Mouse (Mus musculus) brain, embryonic 14.5 days (tissue): Measurements from ENCODE around the gene Retsat.

Source experiments
- CTCF ChIP-seq: fragments of 200-500 bp; IDR thresholded peaks from 2 replicates; pipeline ENCODE4 v1.5.1; 2012; ENCODE audit warnings: inconsistent platforms, mild to moderate bottlenecking, moderate library complexity, borderline replicate concordance; ENCODE audit not compliant: insufficient read depth, insufficient read length; ENCODE audit errors: extremely low read depth
- POLR2A ChIP-seq: fragments of 200-500 bp; IDR thresholded peaks from 2 replicates; pipeline ENCODE4 v1.6.1; 2012; ENCODE audit warnings: mild to moderate bottlenecking, inconsistent platforms, borderline replicate concordance; ENCODE audit not compliant: poor library complexity, insufficient read depth, insufficient read length, severe bottlenecking; ENCODE audit errors: extremely low read depth

DNA sequence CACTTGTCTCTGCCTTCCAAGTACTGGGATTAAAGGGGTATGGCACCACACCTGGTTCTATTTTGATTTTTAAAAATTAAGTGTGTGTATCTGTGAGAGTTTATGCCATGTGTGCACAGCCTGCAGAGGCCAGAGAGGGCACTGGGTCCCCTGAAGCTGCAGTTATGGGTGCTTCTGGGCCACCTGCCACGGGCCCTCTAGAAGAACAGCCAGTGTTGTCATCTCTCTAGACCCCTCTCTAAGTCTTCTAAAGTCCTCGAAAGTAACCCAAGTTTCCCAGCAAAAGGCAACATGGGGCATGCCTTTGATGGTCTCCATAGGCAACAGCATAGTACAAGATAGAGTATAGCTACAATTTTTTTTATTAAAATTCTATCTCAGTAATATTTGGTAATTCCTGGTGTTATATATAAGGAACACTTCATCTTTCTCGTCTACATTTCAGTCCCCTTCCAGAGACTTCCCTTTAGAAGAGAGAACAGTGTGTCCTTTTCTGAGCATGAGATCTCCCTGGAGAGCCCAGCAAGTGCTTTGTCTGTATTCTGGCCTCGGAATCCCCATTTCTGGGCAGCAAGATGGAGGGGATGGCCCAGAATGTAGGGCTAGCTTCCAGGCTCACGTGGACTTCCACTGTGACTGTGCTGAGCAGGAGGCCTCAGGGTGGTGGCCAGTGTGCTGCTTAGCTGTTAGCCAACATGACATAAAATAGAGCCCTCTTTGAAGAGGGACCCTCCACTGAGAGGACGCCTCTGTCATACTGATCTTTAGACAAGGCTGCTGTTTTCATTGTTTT lies 5.1 kb upstream of the Retsat start:
- TF ChIP-seq CTCF (no peak), POLR2A (no peak)
